Mouse (Mus musculus) liver, embryonic 14.5 days (tissue): ENCODE measurements around the gene Elf5. TPM values are rescaled to one million over a fixed set of nuclear protein-coding genes. Genes with fewer than 3 reads are reported as not detected.

Source experiments
- ATAC-seq: fragments of 200-750 bp; cut with Nextera tagmentation; 2 replicates; pipeline ENCODE4 v1.8.0; 2017; ENCODE audit warnings: moderate number of reproducible peaks, mild to moderate bottlenecking, moderate library complexity; ENCODE audit not compliant: insufficient read depth
- DNase-seq, 3 experiments: peaks; one replicate each; pipeline ENCODE4 v3.0.0-alpha.2; 2012 to 2013; ENCODE audit warnings: low read depth in 3 of 3, low spot score in 3 of 3
- H3K27ac ChIP-seq: fragments of 300-500 bp; sonication (generic); 2 replicates; pipeline ENCODE4 v1.5.1; 2014; ENCODE audit warnings: moderate library complexity, mild to moderate bottlenecking, control low read depth, inconsistent platforms
- H3K27me3 ChIP-seq: fragments of 300-500 bp; sonication (generic); 2 replicates; pipeline ENCODE4 v1.6.1; 2014; ENCODE audit warnings: mild to moderate bottlenecking, low read length, moderate library complexity; ENCODE audit not compliant: control insufficient read depth, insufficient read depth
- H3K36me3 ChIP-seq: fragments of 300-500 bp; sonication (generic); replicated peaks from 2 replicates; pipeline ENCODE4 v1.6.1; 2014; ENCODE audit warnings: low read depth; ENCODE audit not compliant: control insufficient read depth, insufficient read depth
- H3K4me1 ChIP-seq, 2 experiments: fragments of 200-500 bp in 1 of 2; fragments of 300-500 bp in 1 of 2; sonication (generic) in 1 of 2; replicated peaks; 2 replicates each; pipeline ENCODE4 v1.6.1; 2012 to 2014; ENCODE audit warnings: antibody characterized with exemption in 1 of 2, inconsistent platforms in 1 of 2, low read length in 1 of 2; ENCODE audit not compliant: control insufficient read depth in 2 of 2, insufficient read depth in 2 of 2
- H3K4me2 ChIP-seq: fragments of 300-500 bp; sonication (generic); 2 replicates; pipeline ENCODE4 v1.6.1; 2014; ENCODE audit warnings: low read depth, mild to moderate bottlenecking, control low read depth, moderate library complexity
- H3K4me3 ChIP-seq, 2 experiments: fragments of 200-500 bp in 1 of 2; fragments of 300-500 bp in 1 of 2; sonication (generic) in 1 of 2; 2 replicates each; pipeline ENCODE4 v1.5.1; 2012 to 2014; ENCODE audit warnings: low read depth in 2 of 2, low read length in 2 of 2, mild to moderate bottlenecking in 2 of 2, control low read depth in 1 of 2, inconsistent platforms in 1 of 2, moderate library complexity in 1 of 2; ENCODE audit not compliant: insufficient read depth in 1 of 2
- H3K9ac ChIP-seq: fragments of 300-500 bp; sonication (generic); replicated peaks from 2 replicates; pipeline ENCODE4 v1.6.1; 2014; ENCODE audit warnings: mild to moderate bottlenecking, control low read depth, moderate library complexity
- H3K9me3 ChIP-seq: fragments of 300-500 bp; sonication (generic); 2 replicates; pipeline ENCODE4 v1.6.1; 2016; ENCODE audit warnings: low read length, mixed read lengths; ENCODE audit not compliant: control insufficient read depth
- CTCF ChIP-seq: IDR thresholded peaks from 2 replicates; pipeline ENCODE4 v1.5.1; 2016; ENCODE audit warnings: antibody characterized with exemption, low read depth, control low read depth
- EP300 ChIP-seq: IDR thresholded peaks from 2 replicates; pipeline ENCODE4 v1.6.1; 2016; ENCODE audit warnings: antibody characterized with exemption, low read depth
- WGBS: fragments of 180-500 bp; shearing (Covaris S2); extraction: QIAGEN DNeasy Blood & Tissue Kit; methylation state at CpG from one replicate; pipeline ENCODE4 v1.1.7; 2014; ENCODE audit not compliant: insufficient replicate concordance; 5-methylcytosine and 5-hydroxymethylcytosine counted together
- polyA plus RNA-seq, 2 experiments: library from polyadenylated mRNA; depleted of rRNA in 1 of 2; stranded (reverse) in 1 of 2; unstranded in 1 of 2; fragments of >200 nt; fragmentation: Nextera tagmentation in 1 of 2; extraction: Ambion mirVana in 1 of 2; gene quantifications; 2 replicates each; pipeline versions ENCODE4 v1.2.1 to v1.2.3; 2012 to 2014

The Elf5 gene
- polyA plus RNA-seq, 2 experiments, result 0.03 TPM; not detected in 1

- Histone ChIP-seq H3K4me1 (0 out of 4 replicates have a peak, but pooled peaks cover 0 to 2% of the 10 kb centered on the region in 2 experiments), H3K4me2 (no peak overlapping the region), H3K27ac (no peak overlapping the region), H3K9me3 (no peaks in the 10 kb centered on the region), H3K27me3 (no peaks in the 10 kb centered on the region), H3K4me3 (no peak overlapping the region), H3K9ac (no peak overlapping the region), H3K36me3 (peaks cover 50% of the 10 kb centered on the region)
- no peak for ATAC-seq
- 77% methylated on average over 5 of the region's 5 CpGs for WGBS
- TF ChIP-seq CTCF (no peak), EP300 (no peak)
- DNase-seq, result no peak
These were observed 41.1 kb downstream of the Elf5 start for GRCm38 (mm10) chr2:103452550-103452949.

- no peak for DNase-seq
- H3K36me3 ChIP-seq, result peaks cover 80% of the 10 kb centered on the region
- 94% methylated on average over 7 of the region's 7 CpGs for WGBS
These were observed 44.3 kb downstream of the Elf5 start for GRCm38 (mm10) chr2:103455748-103456147.

GRCm38 (mm10) chr2:103456646-103457045 is 45.2 kb downstream of the Elf5 start:
- H3K4me1 ChIP-seq, result peaks cover 4 to 11% of the 10 kb centered on the region in 2 experiments

More at GRCm38 (mm10) chr2:103455748-103456147, 44.3 kb downstream of the Elf5 start:
- Histone ChIP-seq H3K27ac (no peak overlapping the region), H3K27me3 (no peaks in the 10 kb centered on the region), H3K4me3 (no peak overlapping the region), H3K9me3 (no peaks in the 10 kb centered on the region), H3K4me1 (peaks cover 4 to 11% of the 10 kb centered on the region in 2 experiments), H3K9ac (no peak overlapping the region), H3K4me2 (no peak overlapping the region)
- TF ChIP-seq CTCF, result no peak
- no peak for TF ChIP-seq EP300
- no peak for ATAC-seq

GRCm38 (mm10) chr2:103457048-103457447 is 45.6 kb downstream of the Elf5 start:
- H3K27me3 ChIP-seq, result no peaks in the 10 kb centered on the region
- no peak for DNase-seq
- no peak overlapping the region for H3K27ac ChIP-seq

More at GRCm38 (mm10) chr2:103456646-103457045, 45.2 kb downstream of the Elf5 start:
- H3K36me3 ChIP-seq, result peaks cover 86% of the 10 kb centered on the region
- TF ChIP-seq EP300 (no peak), CTCF (peak; percentile 96)
- WGBS, result 23% methylated on average over 10 of the region's 10 CpGs
- H3K27me3 ChIP-seq, result no peaks in the 10 kb centered on the region
- DNase-seq (peak; percentile 33 to 56 (median 44)), ATAC-seq (0 out of 2 replicates have a peak, but pooled peaks have one; percentile 18)
- H3K4me3 ChIP-seq, result no peak overlapping the region
- no peak overlapping the region for H3K27ac ChIP-seq
- no peaks in the 10 kb centered on the region for H3K9me3 ChIP-seq
- no peak overlapping the region for H3K4me2 ChIP-seq
- no peak overlapping the region for H3K9ac ChIP-seq

GRCm38 (mm10) chr2:103457628-103458027 is 46.1 kb downstream of the Elf5 start:
- peaks cover 4 to 11% of the 10 kb centered on the region in 2 experiments for H3K4me1 ChIP-seq
- DNase-seq, result no peak
- peaks cover 93% of the 10 kb centered on the region for H3K36me3 ChIP-seq
- H3K27me3 ChIP-seq, result no peaks in the 10 kb centered on the region
- no peak for TF ChIP-seq EP300
- no peak for TF ChIP-seq CTCF
- H3K9ac ChIP-seq, result no peak overlapping the region
- H3K4me3 ChIP-seq, result no peak overlapping the region
- H3K4me2 ChIP-seq, result no peak overlapping the region
- whole genome bisulfite sequencing, result 86% methylated on average over 7 of the region's 7 CpGs
- no peak for ATAC-seq
- no peaks in the 10 kb centered on the region for H3K9me3 ChIP-seq
- no peak overlapping the region for H3K27ac ChIP-seq

More at GRCm38 (mm10) chr2:103457048-103457447, 45.6 kb downstream of the Elf5 start:
- Histone ChIP-seq H3K36me3 (peaks cover 89% of the 10 kb centered on the region), H3K4me1 (peaks cover 4 to 11% of the 10 kb centered on the region in 2 experiments), H3K4me2 (no peak overlapping the region), H3K9me3 (no peaks in the 10 kb centered on the region), H3K9ac (no peak overlapping the region), H3K4me3 (no peak overlapping the region)
- TF ChIP-seq CTCF (no peak), EP300 (no peak)
- ATAC-seq, result no peak
- 83% methylated on average over 5 of the region's 5 CpGs for WGBS
